ENCODE assay signal across 10 mouse cellular contexts in genomic region chr6:125274841-125275563, GRCm38 (mm10). TPM values are rescaled to one million over a fixed set of nuclear protein-coding genes. Genes with fewer than 3 reads are reported as not detected.
DNase-seq lines count a peak whose midpoint lies in the region; TF ChIP-seq lines count a peak whose summit lies in the region.
"Had no signal": no experiment of that assay in that cellular context is flagged by ENCODE, and none has a peak within 500 bp of the region (broad histone marks: within the 10 kb centered on the region; RNA-seq: fewer than 3 reads in every experiment).

No protein-coding gene starts in this region.

- peak; percentile 59 for TF ChIP-seq CTCF in heart, adult 2 months (IDR thresholded peaks at IDR 0.05)

- H3K79me2 ChIP-seq in heart, adult 2 months (replicated peaks; ENCODE audit: control insufficient read depth, insufficient read depth, low read length): no peaks in the 10 kb centered on the region

- peak in 1 of 2 experiments; percentile 36 for DNase-seq in heart, adult 2 months
- DNase-seq in heart, embryonic 10.5 days (ENCODE audit: low spot score): no peak
- peak; percentile 25 for DNase-seq in right cerebral cortex, adult 18-20 months
- no peak for DNase-seq in right cerebral cortex, postnatal 25 days
- DNase-seq in adrenal gland, adult 8-10 months: peak; percentile 28
- DNase-seq in kidney, adult 9 months: peak; percentile 67
- peak; percentile 55 for DNase-seq in retina, embryonic 14.5 days (ENCODE audit: low spot score)
- no peak for DNase-seq in cerebellum, adult 11-12 months

- no peak overlapping the region for H3K4me3 ChIP-seq in heart, adult 2 months
- H3K4me3 ChIP-seq in heart, embryonic 10.5 days: no peak overlapping the region
- H3K4me3 ChIP-seq: hindbrain, embryonic 15.5 days; myocyte had no signal

- WGBS in heart, adult 2 months: 53% methylated on average over 15 of the region's 15 CpGs
- 58% methylated on average over 15 of the region's 15 CpGs for WGBS in heart, embryonic 10.5 days

- no peaks in the 10 kb centered on the region for H3K9me3 ChIP-seq in heart, embryonic 10.5 days
- H3K9me3 ChIP-seq: hindbrain, embryonic 15.5 days had no signal

- no peaks in the 10 kb centered on the region for H3K36me3 ChIP-seq in heart, adult 2 months (ENCODE audit: control insufficient read depth, insufficient read depth, low read length)
- H3K36me3 ChIP-seq in heart, embryonic 10.5 days: no peaks in the 10 kb centered on the region
- H3K36me3 ChIP-seq: hindbrain, embryonic 15.5 days had no signal

- H3K27me3 ChIP-seq in heart, adult 2 months (ENCODE audit: control insufficient read depth, insufficient read depth, low read length): no peaks in the 10 kb centered on the region
- H3K27me3 ChIP-seq in heart, embryonic 10.5 days (ENCODE audit: insufficient read depth, poor library complexity, severe bottlenecking): peaks cover 16% of the 10 kb centered on the region; the same call in 1 of the 2 replicates
- H3K27me3 ChIP-seq: hindbrain, embryonic 15.5 days had no signal

- no peak overlapping the region for H3K9ac ChIP-seq in heart, adult 2 months (ENCODE audit: low read depth, low read length)
- H3K9ac ChIP-seq: hindbrain, embryonic 15.5 days had no signal

- intact Hi-C loops in heart, adult 2 months (cut with DNase I): loop anchor here (1.0 to 5.0 kb wide), 4 partner anchors 38 to 228 kb away; partner anchors contain the start of genes Acrbp, Gapdh and Ltbr

- H3K27ac ChIP-seq in heart, adult 2 months: no peak overlapping the region
- H3K27ac ChIP-seq in heart, embryonic 10.5 days: no peak overlapping the region
- H3K27ac ChIP-seq: hindbrain, embryonic 15.5 days had no signal

- TF ChIP-seq EP300 in heart, adult 2 months (IDR thresholded peaks at IDR 0.05; ENCODE audit: insufficient read depth, low read depth, low read length): no peak

- H3K4me1 ChIP-seq in heart, adult 2 months (ENCODE audit: control insufficient read depth, insufficient read depth, low read length): no peaks in the 10 kb centered on the region; the same call in 1 of the 2 replicates
- peaks cover 4% of the 10 kb centered on the region; the same call in 1 of the 2 replicates for H3K4me1 ChIP-seq in heart, embryonic 10.5 days

- TF ChIP-seq POLR2A in heart, adult 2 months (IDR thresholded peaks at IDR 0.05; ENCODE audit: insufficient read depth, low read depth, low read length): no peak

RNA-seq across cellular contexts. Expression of gene Tuba3a, which starts 10.8 kb away (rescaled TPM):
- not detected for total RNA-seq in heart, adult 2 months (2021)
- 0.82 and 0.92 TPM in 2 replicates for polyA plus RNA-seq in heart, adult 2 months (2012; rRNA removed)
- polyA plus RNA-seq in heart, embryonic 10.5 days (2016; fragmentation: Nextera tagmentation; extraction: Ambion mirVana): 0.09 TPM in 1 of 2 replicates, not detected in the other
- total RNA-seq in adrenal gland, adult 8-10 months (2022): not detected
- polyA plus RNA-seq: hindbrain, embryonic 15.5 days; myocyte had no signal

RNA-seq across cellular contexts. Expression of gene Cd27, which starts 38.2 kb away (rescaled TPM):
- under 1 TPM; 0.41 to 0.42 TPM for total RNA-seq in heart, adult 2 months (2021)
- 0.67 and 2.2 TPM in 2 replicates for polyA plus RNA-seq in heart, adult 2 months (2012; rRNA removed)
- 1.3 and 2.1 TPM in 2 replicates for polyA plus RNA-seq in heart, embryonic 10.5 days (2016; fragmentation: Nextera tagmentation; extraction: Ambion mirVana)
- total RNA-seq in adrenal gland, adult 8-10 months (2022): under 1 TPM; 0.38 to 0.75 (median 0.64) TPM

RNA-seq across cellular contexts. Expression of gene Ltbr, which starts 38.7 kb away (rescaled TPM):
- total RNA-seq in heart, adult 2 months (2021): 10 to 100 TPM; 28.2 to 28.8 TPM
- 34.8 and 36.5 TPM in 2 replicates for polyA plus RNA-seq in heart, adult 2 months (2012; rRNA removed)
- 37.8 and 40.4 TPM in 2 replicates for polyA plus RNA-seq in heart, embryonic 10.5 days (2016; fragmentation: Nextera tagmentation; extraction: Ambion mirVana)
- 10 to 100 TPM; 74.1 to 83.5 (median 81.0) TPM for total RNA-seq in adrenal gland, adult 8-10 months (2022)

RNA-seq across cellular contexts. Expression of gene Tapbpl, which starts 43.3 kb away (rescaled TPM):
- total RNA-seq in heart, adult 2 months (2021): 1 to 10 TPM; 4.1 to 6.6 TPM
- polyA plus RNA-seq in heart, adult 2 months (2012; rRNA removed): 7.4 and 7.6 TPM in 2 replicates
- polyA plus RNA-seq in heart, embryonic 10.5 days (2016; fragmentation: Nextera tagmentation; extraction: Ambion mirVana): 2.7 and 3.1 TPM in 2 replicates
- total RNA-seq in adrenal gland, adult 8-10 months (2022): 10 to 100 TPM; 11.6 to 13.9 (median 12.6) TPM

RNA-seq across cellular contexts. Expression of gene Scnn1a, which starts 45.5 kb away (rescaled TPM):
- total RNA-seq in heart, adult 2 months (2021): under 1 TPM; 0.37 to 0.75 TPM
- 0.76 and 3.1 TPM in 2 replicates for polyA plus RNA-seq in heart, adult 2 months (2012; rRNA removed)
- polyA plus RNA-seq in heart, embryonic 10.5 days (2016; fragmentation: Nextera tagmentation; extraction: Ambion mirVana): 0.65 and 0.98 TPM in 2 replicates
- 1 to 10 TPM; 1.4 to 3.4 (median 2.2) TPM for total RNA-seq in adrenal gland, adult 8-10 months (2022)

Comparison
In these comparisons a context has a peak if more than half of its experiments do, and no peak if none do; other contexts are left out.
1. DNase-seq: peak in right cerebral cortex, adult 18-20 months (single experiment), adrenal gland, adult 8-10 months (single experiment), kidney, adult 9 months (single experiment) and retina, embryonic 14.5 days (single experiment); none in heart, embryonic 10.5 days (single experiment), right cerebral cortex, postnatal 25 days (single experiment) and cerebellum, adult 11-12 months (single experiment).